Comparison of ENCODE assay signal across 8 mouse cellular contexts in the genomic region with DNA sequence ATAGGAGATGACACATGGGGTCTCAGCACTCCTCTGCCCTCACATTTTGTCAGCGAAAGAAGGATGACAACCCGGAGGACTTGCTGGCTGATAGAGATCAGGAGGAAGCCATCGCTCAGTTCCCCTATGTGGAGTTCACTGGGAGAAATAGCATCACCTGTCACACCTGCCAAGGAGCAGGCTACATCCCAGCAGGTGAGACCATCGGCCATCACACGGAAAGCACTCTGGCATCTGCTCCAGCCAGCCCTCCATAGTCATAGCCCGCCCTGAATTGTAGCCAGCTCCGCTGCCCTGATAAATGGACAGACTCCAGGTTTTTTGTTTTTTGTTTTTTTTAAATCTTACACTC. TPM values are rescaled to one million over a fixed set of nuclear protein-coding genes. Genes with fewer than 3 reads are reported as not detected.
DNase-seq lines count a peak whose midpoint lies in the region; ATAC-seq and TF ChIP-seq lines count a peak whose summit lies in the region.

No protein-coding gene starts in this region.

- H3K4me1 ChIP-seq in heart, embryonic 10.5 days = peaks cover 18% of the 10 kb centered on the region
- H3K4me1 ChIP-seq in MEL (ENCODE audit: control insufficient read depth in 1 of 2, insufficient read depth in 2 of 2, low read length in 2 of 2) = peaks cover 0 to 9% of the 10 kb centered on the region in 2 experiments; a peak in 2 of 4 replicates
- peaks cover 12% of the 10 kb centered on the region for H3K4me1 ChIP-seq in forebrain, embryonic 15.5 days
- peaks cover 6% of the 10 kb centered on the region for H3K4me1 ChIP-seq in liver, embryonic 16.5 days (ENCODE audit: control insufficient read depth, low read depth, low read length)

- peak; percentile 18; the same call in 1 of the 2 replicates for ATAC-seq in forebrain, embryonic 15.5 days (replicated peaks)
- no peak for ATAC-seq in liver, embryonic 16.5 days (ENCODE audit: low read depth)

- peak overlapping the region; percentile 91 for H3K27ac ChIP-seq in heart, embryonic 10.5 days
- H3K27ac ChIP-seq in MEL (ENCODE audit: control insufficient read depth, low read depth, low read length) = peak overlapping the region; percentile 3
- peak overlapping the region; percentile 87 for H3K27ac ChIP-seq in forebrain, embryonic 15.5 days (replicated peaks)
- no peak overlapping the region for H3K27ac ChIP-seq in liver, embryonic 16.5 days (ENCODE audit: low read length)

- H3K4me2 ChIP-seq in forebrain, embryonic 15.5 days (replicated peaks) = peak overlapping the region; percentile 85
- H3K4me2 ChIP-seq in liver, embryonic 16.5 days (ENCODE audit: low read depth, low read length) = peak overlapping the region; percentile 71

- 17% methylated on average over 7 of the region's 7 CpGs for WGBS in heart, embryonic 10.5 days
- 13% methylated on average over 7 of the region's 7 CpGs for WGBS in forebrain, embryonic 15.5 days
- 41% methylated on average over 7 of the region's 7 CpGs for WGBS in liver, embryonic 16.5 days (ENCODE audit: insufficient replicate concordance)

- TF ChIP-seq CTCF in MEL (IDR thresholded peaks at IDR 0.05 in 2 of 3, conservative IDR thresholded peaks at IDR 0.05 in 1 of 3; ENCODE audit: control insufficient read depth in 1 of 3, insufficient read depth in 1 of 3, low read depth in 2 of 3, low read length in 3 of 3, poor library complexity in 1 of 3, severe bottlenecking in 1 of 3) = no peak; a peak in 1 of 6 replicates

- TF ChIP-seq EP300 in MEL (IDR thresholded peaks at IDR 0.05; ENCODE audit: low read depth in 1 of 2, low read length in 2 of 2) = no peak

- H3K79me2 ChIP-seq in MEL (ENCODE audit: control insufficient read depth, insufficient read depth, low read length, poor library complexity) = peaks cover 9% of the 10 kb centered on the region; the same call in 1 of the 2 replicates

- TF ChIP-seq RAD21 in MEL (IDR thresholded peaks at IDR 0.05; ENCODE audit: low read depth, low read length) = no peak

- no peaks in the 10 kb centered on the region for H3K9me3 ChIP-seq in heart, embryonic 10.5 days
- no peaks in the 10 kb centered on the region for H3K9me3 ChIP-seq in MEL (replicated peaks; ENCODE audit: insufficient read depth, low read length)
- no peaks in the 10 kb centered on the region for H3K9me3 ChIP-seq in forebrain, embryonic 15.5 days
- no peaks in the 10 kb centered on the region for H3K9me3 ChIP-seq in liver, embryonic 16.5 days (replicated peaks; ENCODE audit: control insufficient read depth, low read length)

- peaks cover 4% of the 10 kb centered on the region; the same call in 1 of the 2 replicates for H3K27me3 ChIP-seq in heart, embryonic 10.5 days (ENCODE audit: insufficient read depth, poor library complexity, severe bottlenecking)
- no peaks in the 10 kb centered on the region for H3K27me3 ChIP-seq in MEL (ENCODE audit: control insufficient read depth in 1 of 2, insufficient read depth in 2 of 2, low read length in 2 of 2)
- no peaks in the 10 kb centered on the region for H3K27me3 ChIP-seq in forebrain, embryonic 15.5 days
- no peaks in the 10 kb centered on the region for H3K27me3 ChIP-seq in liver, embryonic 16.5 days (ENCODE audit: control insufficient read depth, insufficient read depth, low read depth, low read length)

- no peak for TF ChIP-seq POLR2A in MEL (IDR thresholded peaks at IDR 0.05; ENCODE audit: control insufficient read depth in 1 of 2, insufficient read depth in 1 of 2, low read depth in 1 of 2, low read length in 2 of 2, poor library complexity in 1 of 2)

- H3K4me3 ChIP-seq in heart, embryonic 10.5 days = peak overlapping the region; percentile 70
- peak overlapping the region; percentile 67 to 88 for H3K4me3 ChIP-seq in MEL (ENCODE audit: control insufficient read depth in 1 of 2, insufficient read depth in 1 of 2, low read depth in 2 of 2, low read length in 2 of 2)
- H3K4me3 ChIP-seq in forebrain, embryonic 15.5 days = peak overlapping the region; percentile 83
- H3K4me3 ChIP-seq in liver, embryonic 16.5 days (ENCODE audit: low read depth, low read length) = peak overlapping the region; percentile 69

- no peak for DNase-seq in heart, embryonic 10.5 days (ENCODE audit: low spot score)
- no peak for DNase-seq in heart, adult 8-10 months (ENCODE audit: low spot score)
- no peak for DNase-seq in MEL (ENCODE audit: low read depth, low spot score)
- no peak for DNase-seq in B cell, adult 2 months
- DNase-seq in natural killer cell, adult 2 months (ENCODE audit: low spot score in 2 of 2) = no peak
- no peak for DNase-seq in urinary bladder, postnatal 10 days (ENCODE audit: low spot score)

- H3K9ac ChIP-seq in MEL (ENCODE audit: control insufficient read depth, low read depth, low read length, poor library complexity, severe bottlenecking) = peak overlapping the region; percentile 93
- peak overlapping the region; percentile 85 for H3K9ac ChIP-seq in forebrain, embryonic 15.5 days (replicated peaks)
- 0 out of 2 replicates have a peak overlapping the region, but pooled peaks have one; percentile 73 for H3K9ac ChIP-seq in liver, embryonic 16.5 days (ENCODE audit: low read depth, low read length)

- H3K36me3 ChIP-seq in heart, embryonic 10.5 days = no peaks in the 10 kb centered on the region
- peaks cover 0 to 4% of the 10 kb centered on the region in 2 experiments; a peak in 3 of 4 replicates for H3K36me3 ChIP-seq in MEL (ENCODE audit: control insufficient read depth in 1 of 2, insufficient read depth in 2 of 2, low read length in 2 of 2)
- H3K36me3 ChIP-seq in forebrain, embryonic 15.5 days = no peaks in the 10 kb centered on the region
- no peaks in the 10 kb centered on the region for H3K36me3 ChIP-seq in liver, embryonic 16.5 days (ENCODE audit: control insufficient read depth, insufficient read depth)

TF ChIP-seq in MEL, 35 proteins besides CTCF, POLR2A, EP300 and RAD21:
- TF ChIP-seq MAFK (IDR thresholded peaks at IDR 0.05; ENCODE audit: borderline replicate concordance, low read depth, low read length) = no peak
- no peak for TF ChIP-seq MXI1 (IDR thresholded peaks at IDR 0.05; ENCODE audit: low read depth, low read length)
- TF ChIP-seq E2F4 (IDR thresholded peaks at IDR 0.05; ENCODE audit: borderline replicate concordance, low read depth, low read length) = no peak
- no peak for TF ChIP-seq MEF2A (IDR thresholded peaks at IDR 0.05; ENCODE audit: extremely low read depth, insufficient replicate concordance, low read depth, low read length, poor library complexity, severe bottlenecking)
- no peak for TF ChIP-seq TAL1 (IDR thresholded peaks at IDR 0.05; ENCODE audit: low read length)
- peak; percentile 5; the same call in 1 of the 2 replicates for TF ChIP-seq SMC3 (IDR thresholded peaks at IDR 0.05; ENCODE audit: low read depth, low read length)
- no peak for TF ChIP-seq RCOR1 (IDR thresholded peaks at IDR 0.05; ENCODE audit: low read depth, low read length)
- no peak for TF ChIP-seq JUND (IDR thresholded peaks at IDR 0.05; ENCODE audit: low read depth, low read length)
- TF ChIP-seq MAX (IDR thresholded peaks at IDR 0.05; ENCODE audit: low read length) = peak; percentile 5; the same call in 1 of the 2 replicates
- peak; percentile 13; the same call in 1 of the 2 replicates for TF ChIP-seq CHD1 (IDR thresholded peaks at IDR 0.05; ENCODE audit: low read depth, low read length)
- TF ChIP-seq MAZ (IDR thresholded peaks at IDR 0.05; ENCODE audit: low read depth, low read length) = no peak
- TF ChIP-seq GATA1 (IDR thresholded peaks at IDR 0.05; ENCODE audit: low read depth, low read length) = peak; percentile 31; the same call in 1 of the 2 replicates
- TF ChIP-seq MYC (IDR thresholded peaks at IDR 0.05; ENCODE audit: low read depth, low read length) = peak; percentile 26; the same call in 1 of the 2 replicates
TF ChIP-seq in MEL: peak in this region for 5.

RNA-seq across cellular contexts. Expression of gene Tmem106c, which starts 0.8 kb away (rescaled TPM):
- polyA plus RNA-seq in heart, embryonic 10.5 days (2016; fragmentation: Nextera tagmentation; extraction: Ambion mirVana) = 32.0 and 33.5 TPM in 2 replicates
- total RNA-seq in heart, adult 8-10 months (2022) = 10 to 100 TPM; 12.8 to 17.9 (median 14.9) TPM
- total RNA-seq in MEL (2012; rRNA removed) = 54.3 and 57.9 TPM in 2 replicates
- 100 to 1,000 TPM in 1 of 2 experiments, not detected in 1; 121 TPM for polyA plus RNA-seq in MEL (2012; ENCODE audit: insufficient read depth in 1 of 2, insufficient read length in 2 of 2, low read depth in 1 of 2, low replicate concordance in 2 of 2, missing spikeins in 1 of 2)
- polyA plus RNA-seq in forebrain, embryonic 15.5 days (2015; fragmentation: Nextera tagmentation; extraction: Ambion mirVana) = 60.8 and 66.2 TPM in 2 replicates
- 12.2 and 14.4 TPM in 2 replicates for polyA plus RNA-seq in liver, embryonic 16.5 days (2015; fragmentation: Nextera tagmentation; extraction: Ambion mirVana)

RNA-seq across cellular contexts. Expression of gene Col2a1, which starts 39.7 kb away (rescaled TPM):
- 131 and 160 TPM in 2 replicates for polyA plus RNA-seq in heart, embryonic 10.5 days (2016; fragmentation: Nextera tagmentation; extraction: Ambion mirVana)
- under 1 TPM in 2 of 4 experiments, not detected in 2; 0.06 to 0.19 TPM for total RNA-seq in heart, adult 8-10 months (2022)
- 0.04 TPM in 1 of 2 replicates, not detected in the other for total RNA-seq in MEL (2012; rRNA removed)
- polyA plus RNA-seq in MEL (2012; ENCODE audit: insufficient read depth in 1 of 2, insufficient read length in 2 of 2, low read depth in 1 of 2, low replicate concordance in 2 of 2, missing spikeins in 1 of 2) = under 1 TPM in 1 of 2 experiments, not detected in 1; 0.04 TPM
- 25.6 and 25.8 TPM in 2 replicates for polyA plus RNA-seq in forebrain, embryonic 15.5 days (2015; fragmentation: Nextera tagmentation; extraction: Ambion mirVana)
- polyA plus RNA-seq in liver, embryonic 16.5 days (2015; fragmentation: Nextera tagmentation; extraction: Ambion mirVana) = 0.09 and 0.12 TPM in 2 replicates

RNA-seq across cellular contexts. Expression of gene Vdr, which starts 54.4 kb away (rescaled TPM):
- 0.75 and 0.77 TPM in 2 replicates for polyA plus RNA-seq in heart, embryonic 10.5 days (2016; fragmentation: Nextera tagmentation; extraction: Ambion mirVana)
- 1 to 10 TPM in 3 of 4 experiments, under 1 TPM in 1; 0.98 to 1.6 (median 1.4) TPM for total RNA-seq in heart, adult 8-10 months (2022)
- total RNA-seq in MEL (2012; rRNA removed) = 0.54 and 0.69 TPM in 2 replicates
- polyA plus RNA-seq in MEL (2012; ENCODE audit: insufficient read depth in 1 of 2, insufficient read length in 2 of 2, low read depth in 1 of 2, low replicate concordance in 2 of 2, missing spikeins in 1 of 2) = 1 to 10 TPM in 1 of 2 experiments, not detected in 1; 1.9 TPM
- polyA plus RNA-seq in forebrain, embryonic 15.5 days (2015; fragmentation: Nextera tagmentation; extraction: Ambion mirVana) = 0.08 and 0.09 TPM in 2 replicates
- 0.13 and 0.30 TPM in 2 replicates for polyA plus RNA-seq in liver, embryonic 16.5 days (2015; fragmentation: Nextera tagmentation; extraction: Ambion mirVana)

Comparison
In these comparisons a context has a peak if more than half of its experiments do, and no peak if none do; other contexts are left out.
1. RNA of gene Col2a1, which starts 39.7 kb away (polyA plus RNA-seq): 131 to 160 TPM in heart, embryonic 10.5 days and 25.6 to 25.8 TPM in forebrain, embryonic 15.5 days; 0.09 to 0.12 TPM in liver, embryonic 16.5 days and 0.04 TPM in MEL; every median in the first group is over 10 times any median in the second.
2. Peak in every context shown above with its lines, with median percentiles within 50 percentile points of each other: H3K4me3 ChIP-seq and H3K9ac ChIP-seq.